Mouse (Mus musculus): ENCODE measurements around the gene Slc22a22.

DNA sequence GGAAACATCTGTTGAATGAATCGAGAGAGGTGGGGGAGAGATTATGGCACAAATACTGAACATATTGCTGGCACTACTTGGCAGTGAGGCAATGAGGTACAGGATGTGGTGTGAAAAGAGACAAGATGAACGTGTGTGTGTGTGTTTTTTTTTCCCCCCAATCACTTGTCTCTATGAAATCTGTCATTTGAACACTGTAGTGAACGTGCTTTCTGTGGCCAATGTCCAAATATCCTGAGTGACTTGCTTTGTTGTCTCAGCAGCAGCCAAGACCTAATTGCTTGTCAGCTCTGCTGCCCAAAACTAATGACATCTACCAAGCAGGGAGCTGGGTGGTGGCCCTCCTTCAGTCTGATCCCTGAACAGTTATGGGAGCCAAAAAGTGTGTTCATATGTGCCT is 136.9 kb downstream of the Slc22a22 start:
- TF ChIP-seq CTCF (IDR thresholded peaks at IDR 0.05; ENCODE audit: low read depth, low read length) (no peak), GATA1 (IDR thresholded peaks at IDR 0.05; ENCODE audit: borderline replicate concordance, low read length) (no peak), TAL1 (conservative IDR thresholded peaks at IDR 0.05; ENCODE audit: low read depth, low read length) (no peak), POLR2AphosphoS5 (IDR thresholded peaks at IDR 0.05; ENCODE audit: insufficient replicate concordance, low read depth, low read length) (no peak)

All from G1E (cell line).